Mouse (Mus musculus) embryonic facial prominence, embryonic 15.5 days (tissue): ENCODE measurements at regions not wholly inside any gene's neighbourhood (a gene's known extent, or its start where the extent isn't known, plus 50 kb on each side); places are given as distances from the start of the nearest gene placed in this dataset.

Experiments used
- ATAC-seq: fragments of 200-750 bp; cut with Nextera tagmentation; 2 replicates; pipeline ENCODE4 v1.8.0; 2017; ENCODE audit warnings: low read depth, moderate TSS enrichment; ENCODE audit not compliant: insufficient number of reproducible peaks, low FRiP score, low TSS enrichment
- H3K27ac ChIP-seq: fragments of 300-500 bp; sonication (generic); replicated peaks from 2 replicates; pipeline ENCODE4 v1.5.1; 2015; ENCODE audit warnings: mild to moderate bottlenecking, inconsistent platforms
- H3K27me3 ChIP-seq: fragments of 300-500 bp; sonication (generic); 2 replicates; pipeline ENCODE4 v1.6.1; 2015; ENCODE audit warnings: inconsistent platforms
- H3K36me3 ChIP-seq: fragments of 300-500 bp; sonication (generic); 2 replicates; pipeline ENCODE4 v1.6.1; 2015; ENCODE audit warnings: mild to moderate bottlenecking, inconsistent platforms
- H3K4me1 ChIP-seq: fragments of 300-500 bp; sonication (generic); 2 replicates; pipeline ENCODE4 v1.6.1; 2015; ENCODE audit warnings: inconsistent platforms
- H3K4me2 ChIP-seq: fragments of 300-500 bp; sonication (generic); replicated peaks from 2 replicates; pipeline ENCODE4 v1.6.1; 2015; ENCODE audit warnings: mild to moderate bottlenecking, inconsistent platforms
- H3K4me3 ChIP-seq: fragments of 300-500 bp; sonication (generic); replicated peaks from 2 replicates; pipeline ENCODE4 v1.5.1; 2015; ENCODE audit warnings: mild to moderate bottlenecking, inconsistent platforms
- H3K9ac ChIP-seq: fragments of 300-500 bp; sonication (generic); 2 replicates; pipeline ENCODE4 v1.6.1; 2015; ENCODE audit warnings: inconsistent platforms
- H3K9me3 ChIP-seq: fragments of 300-500 bp; sonication (generic); replicated peaks from 2 replicates; pipeline ENCODE4 v1.6.1; 2016; ENCODE audit warnings: inconsistent platforms
- WGBS: fragments of 180-500 bp; shearing (Covaris S2); methylation state at CpG from one replicate; pipeline ENCODE4 v1.1.7; 2015; 5-methylcytosine and 5-hydroxymethylcytosine counted together

- peaks cover 18% of the 10 kb centered on the region for H3K4me1 ChIP-seq
- H3K9ac ChIP-seq = no peak overlapping the region
- 36% methylated on average over 1 of the region's 1 CpGs for WGBS
- H3K9me3 ChIP-seq = no peaks in the 10 kb centered on the region
- no peak overlapping the region for H3K4me3 ChIP-seq
- no peak overlapping the region for H3K4me2 ChIP-seq
- no peaks in the 10 kb centered on the region for H3K36me3 ChIP-seq
- no peak for ATAC-seq
- H3K27ac ChIP-seq = no peak overlapping the region
- no peaks in the 10 kb centered on the region for H3K27me3 ChIP-seq
Observed at GRCm38 (mm10) chr11:24743439-24743838, 665.6 kb downstream of the Bcl11a start.

DNA sequence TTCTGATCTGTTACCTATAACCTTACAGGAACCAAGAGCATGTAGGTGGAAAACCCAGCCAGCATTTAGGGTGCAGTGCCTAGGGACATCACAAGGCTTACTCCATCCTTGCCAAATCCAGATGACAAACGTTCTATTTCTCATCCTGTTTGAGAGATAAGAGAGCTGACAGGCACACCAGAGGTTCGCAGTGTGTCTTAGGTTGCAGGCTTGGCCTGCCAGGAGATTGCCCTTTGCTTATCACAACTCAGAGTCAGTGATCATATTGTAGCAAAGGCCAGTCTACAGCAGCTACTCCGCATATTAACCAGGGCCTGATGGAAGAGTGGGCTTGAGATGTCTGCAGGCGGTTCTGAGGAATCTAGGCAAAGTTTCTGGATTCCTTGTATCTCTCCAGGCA lies 668.0 kb downstream of the Bcl11a start:
- H3K27ac ChIP-seq = no peak overlapping the region
- H3K27me3 ChIP-seq = no peaks in the 10 kb centered on the region
- no peak overlapping the region for H3K4me2 ChIP-seq
- peaks cover 12% of the 10 kb centered on the region for H3K4me1 ChIP-seq
- no peak overlapping the region for H3K4me3 ChIP-seq
- 77% methylated on average over 4 of the region's 4 CpGs for whole genome bisulfite sequencing
- no peaks in the 10 kb centered on the region for H3K9me3 ChIP-seq
- H3K9ac ChIP-seq = no peak overlapping the region
- ATAC-seq = no peak
- no peaks in the 10 kb centered on the region for H3K36me3 ChIP-seq

DNA sequence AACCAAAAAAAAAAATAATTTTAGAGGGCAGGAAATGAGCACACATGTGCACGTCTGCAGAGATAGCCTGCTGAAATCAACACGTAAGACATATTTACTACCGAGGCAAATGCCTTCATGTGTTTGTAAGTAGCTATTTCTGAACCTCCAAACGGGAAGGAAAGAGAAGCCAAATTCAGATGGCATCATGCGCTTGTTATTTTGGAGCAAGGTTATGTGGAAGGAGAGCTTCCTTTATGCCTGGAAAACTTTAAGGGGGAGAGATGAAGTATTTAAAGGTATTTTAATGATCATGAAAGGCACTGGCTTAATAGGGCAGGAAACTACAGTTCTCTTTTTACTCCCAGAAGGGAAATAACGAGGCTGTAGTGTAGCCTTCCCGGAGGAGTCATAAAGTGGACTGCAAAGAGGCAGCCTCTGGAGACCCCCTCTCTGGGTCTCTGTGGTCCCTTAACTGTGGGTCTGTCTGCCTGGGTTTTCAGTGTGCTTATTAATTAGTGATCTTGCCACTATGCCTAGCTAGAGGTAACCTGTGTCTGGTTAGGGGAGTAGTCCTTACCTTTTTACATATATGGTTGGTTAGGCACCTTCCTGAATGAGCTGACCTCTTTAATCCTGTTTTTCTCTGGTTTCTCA lies 672.4 kb downstream of the Bcl11a start:
- no peak overlapping the region for H3K4me3 ChIP-seq
- no peaks in the 10 kb centered on the region for H3K27me3 ChIP-seq
- no peaks in the 10 kb centered on the region for H3K36me3 ChIP-seq
- no peak overlapping the region for H3K9ac ChIP-seq
- no peaks in the 10 kb centered on the region for H3K9me3 ChIP-seq
- WGBS = 52% methylated on average over 7 of the region's 7 CpGs
- no peaks in the 10 kb centered on the region for H3K4me1 ChIP-seq
- H3K27ac ChIP-seq = no peak overlapping the region
- no peak overlapping the region for H3K4me2 ChIP-seq
- ATAC-seq = no peak

- H3K4me1 ChIP-seq = no peaks in the 10 kb centered on the region
- no peak overlapping the region for H3K4me2 ChIP-seq
- H3K9ac ChIP-seq = no peak overlapping the region
- H3K27me3 ChIP-seq = no peaks in the 10 kb centered on the region
- ATAC-seq = no peak
- no peak overlapping the region for H3K4me3 ChIP-seq
- H3K36me3 ChIP-seq = no peaks in the 10 kb centered on the region
- no peaks in the 10 kb centered on the region for H3K9me3 ChIP-seq
- no peak overlapping the region for H3K27ac ChIP-seq
Observed at GRCm38 (mm10) chr11:24758130-24758529, 680.3 kb downstream of the Bcl11a start.

- WGBS = 58% methylated on average over 7 of the region's 7 CpGs
Observed at GRCm38 (mm10) chr11:24783470-24783869, 705.6 kb downstream of the Bcl11a start.

GRCm38 (mm10) chr11:24789120-24789519 lies 711.3 kb downstream of the Bcl11a start:
- no peaks in the 10 kb centered on the region for H3K36me3 ChIP-seq
- H3K9ac ChIP-seq = no peak overlapping the region
- no peak overlapping the region for H3K27ac ChIP-seq
- no peak overlapping the region for H3K4me3 ChIP-seq
- no peaks in the 10 kb centered on the region for H3K9me3 ChIP-seq
- 46% methylated on average over 2 of the region's 2 CpGs for WGBS
- H3K4me1 ChIP-seq = no peaks in the 10 kb centered on the region
- no peak for ATAC-seq
- H3K4me2 ChIP-seq = no peak overlapping the region
- no peaks in the 10 kb centered on the region for H3K27me3 ChIP-seq

More at GRCm38 (mm10) chr11:24783470-24783869, 705.6 kb downstream of the Bcl11a start:
- ATAC-seq = no peak
- Histone ChIP-seq H3K36me3 (no peaks in the 10 kb centered on the region), H3K4me3 (no peak overlapping the region), H3K4me1 (no peaks in the 10 kb centered on the region), H3K27me3 (no peaks in the 10 kb centered on the region), H3K4me2 (no peak overlapping the region), H3K27ac (no peak overlapping the region), H3K9me3 (no peaks in the 10 kb centered on the region), H3K9ac (no peak overlapping the region)

DNA sequence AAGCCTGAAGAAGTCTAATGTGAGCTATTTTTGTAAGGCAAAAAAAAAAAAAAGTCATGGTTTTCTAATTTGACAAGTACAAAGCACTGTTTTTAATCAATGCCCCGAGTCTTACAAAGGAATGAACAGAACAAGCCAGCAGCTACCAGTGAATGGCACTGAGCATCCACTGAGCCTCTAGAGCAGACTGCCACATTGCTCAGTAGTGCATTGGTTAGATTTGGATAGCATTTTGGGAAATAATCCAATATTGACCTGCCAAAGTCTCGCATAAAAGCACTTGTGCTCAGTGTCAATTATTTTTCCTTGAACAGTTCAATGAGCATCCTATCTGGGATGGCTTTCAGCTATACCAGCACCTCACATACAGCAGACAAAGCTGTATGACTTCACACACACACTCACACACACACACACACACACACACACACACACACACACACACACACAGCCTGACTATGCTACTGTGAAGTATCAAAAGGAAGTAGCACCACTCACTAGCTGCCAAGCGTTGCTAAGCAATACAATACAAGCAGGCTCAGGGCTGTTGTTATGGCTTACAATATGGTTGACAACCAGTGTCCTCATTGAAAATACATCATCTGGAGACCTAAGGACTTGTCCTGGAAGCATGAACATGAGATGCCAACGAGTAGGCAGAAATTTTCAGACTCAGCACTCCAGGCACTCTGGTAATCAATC lies 717.8 kb downstream of the Bcl11a start:
- no peak overlapping the region for H3K4me3 ChIP-seq
- ATAC-seq = no peak
- H3K9me3 ChIP-seq = no peaks in the 10 kb centered on the region
- no peak overlapping the region for H3K27ac ChIP-seq
- no peaks in the 10 kb centered on the region for H3K27me3 ChIP-seq
- no peak overlapping the region for H3K9ac ChIP-seq
- no peaks in the 10 kb centered on the region for H3K36me3 ChIP-seq
- H3K4me2 ChIP-seq = no peak overlapping the region
- H3K4me1 ChIP-seq = peaks cover 3% of the 10 kb centered on the region; the same call in 1 of the 2 replicates
- 59% methylated on average over 4 of the region's 4 CpGs for WGBS

DNA sequence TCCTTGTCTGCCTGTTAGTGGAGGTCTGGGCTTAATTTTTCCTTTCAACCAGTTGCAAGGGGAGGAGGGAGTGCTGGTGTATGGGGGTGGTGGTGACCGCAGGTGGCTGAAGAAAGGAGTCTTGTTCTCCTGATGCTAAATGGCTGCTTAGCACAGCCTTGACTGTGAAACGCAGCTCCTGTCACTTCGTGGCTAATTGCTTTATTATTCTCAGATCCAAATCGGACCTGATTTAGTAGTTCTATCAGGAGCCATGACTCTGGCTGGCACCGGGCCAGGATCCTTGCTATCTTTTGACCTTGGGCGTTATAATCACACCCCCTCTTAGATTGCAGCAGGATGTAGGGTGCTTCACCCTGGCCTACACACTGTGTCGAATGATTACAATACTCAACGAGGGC lies 726.8 kb downstream of the Bcl11a start:
- no peak overlapping the region for H3K9ac ChIP-seq
- no peaks in the 10 kb centered on the region for H3K4me1 ChIP-seq
- no peaks in the 10 kb centered on the region for H3K9me3 ChIP-seq
- H3K4me2 ChIP-seq = no peak overlapping the region
- H3K27ac ChIP-seq = no peak overlapping the region
- no peak for ATAC-seq
- no peak overlapping the region for H3K4me3 ChIP-seq
- no peaks in the 10 kb centered on the region for H3K36me3 ChIP-seq
- no peaks in the 10 kb centered on the region for H3K27me3 ChIP-seq
- WGBS = 59% methylated on average over 8 of the region's 8 CpGs

- Histone ChIP-seq H3K4me1 (no peaks in the 10 kb centered on the region), H3K27me3 (no peaks in the 10 kb centered on the region), H3K9ac (no peak overlapping the region), H3K27ac (no peak overlapping the region), H3K36me3 (no peaks in the 10 kb centered on the region), H3K9me3 (no peaks in the 10 kb centered on the region), H3K4me3 (no peak overlapping the region), H3K4me2 (no peak overlapping the region)
- no peak for ATAC-seq
- WGBS = 66% methylated on average over 13 of the region's 13 CpGs
Observed at GRCm38 (mm10) chr11:24829578-24830401, 751.9 kb downstream of the Bcl11a start.

DNA sequence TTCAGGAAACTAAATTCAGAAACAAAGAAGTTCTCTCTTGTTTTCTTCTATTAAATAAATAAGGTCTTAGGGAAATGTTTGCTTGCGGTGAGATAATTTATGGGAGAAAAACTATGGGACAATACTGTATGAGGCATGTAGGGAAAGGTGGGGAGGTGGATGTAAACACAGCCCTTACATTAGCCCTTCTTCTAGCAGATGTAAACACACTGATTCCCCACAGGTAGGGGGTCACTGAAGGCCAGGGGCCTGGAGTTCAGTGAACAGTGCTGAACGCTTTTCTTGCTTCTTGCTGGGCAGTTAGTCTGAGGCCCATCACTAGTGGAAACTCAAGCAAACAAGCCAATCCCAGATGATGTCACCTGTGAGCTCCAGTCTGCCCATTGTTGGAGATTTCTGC lies 752.6 kb downstream of the Bcl11a start:
- no peak overlapping the region for H3K4me3 ChIP-seq
- no peak overlapping the region for H3K27ac ChIP-seq
- H3K9ac ChIP-seq = no peak overlapping the region
- no peaks in the 10 kb centered on the region for H3K9me3 ChIP-seq
- H3K4me1 ChIP-seq = no peaks in the 10 kb centered on the region
- 85% methylated on average over 2 of the region's 2 CpGs for WGBS
- no peaks in the 10 kb centered on the region for H3K36me3 ChIP-seq
- no peak for ATAC-seq
- no peak overlapping the region for H3K4me2 ChIP-seq
- no peaks in the 10 kb centered on the region for H3K27me3 ChIP-seq

GRCm38 (mm10) chr11:24843839-24844738 lies 766.2 kb downstream of the Bcl11a start:
- peaks cover 3% of the 10 kb centered on the region; the same call in 1 of the 2 replicates for H3K4me1 ChIP-seq
- 60% methylated on average over 2 of the region's 2 CpGs for WGBS
- H3K4me2 ChIP-seq = no peak overlapping the region
- no peak overlapping the region for H3K4me3 ChIP-seq
- H3K27me3 ChIP-seq = no peaks in the 10 kb centered on the region
- no peak for ATAC-seq
- no peak overlapping the region for H3K9ac ChIP-seq
- no peaks in the 10 kb centered on the region for H3K36me3 ChIP-seq
- no peak overlapping the region for H3K27ac ChIP-seq
- H3K9me3 ChIP-seq = no peaks in the 10 kb centered on the region
